Mouse (Mus musculus): ENCODE measurements around the gene Il9.

Il9 gene

DNA sequence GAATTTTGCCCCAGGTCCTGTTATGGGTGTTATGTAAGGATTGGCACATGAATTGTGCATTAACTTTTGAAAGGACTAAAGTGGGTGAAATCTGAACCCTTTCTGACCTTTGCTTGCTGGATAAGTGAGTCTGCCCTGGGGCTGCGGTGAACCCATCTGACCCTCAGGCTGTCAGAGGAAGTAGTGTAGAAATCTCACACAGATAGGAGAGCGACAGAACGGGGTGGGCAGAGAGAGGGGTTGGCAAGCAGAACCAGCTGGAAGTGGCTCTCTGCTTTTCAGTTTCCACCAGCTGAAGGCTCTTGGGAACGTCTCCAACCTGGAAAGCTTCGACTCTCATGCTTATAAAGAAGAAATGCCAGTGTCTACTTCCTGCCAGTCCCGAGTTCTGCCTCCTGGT lies 4.8 kb downstream of the Il9 start:
- ChIA-PET CTCF (interaction anchor here in 3 of 4 experiments (0.8 to 1.3 kb wide), 5 partner anchors 85 to 281 kb away, joined by 3 to 4 read pairs (median 3); no protein-coding TSS in a partner anchor), POLR2A (interaction anchor here in 1 of 4 experiments (0.6 kb wide), 1 partner anchor 1995 kb away, joined by 3 read pairs; no protein-coding TSS in a partner anchor)

GRCm38 (mm10) chr13:56476790-56477189 lies 5.3 kb downstream of the Il9 start:
- CTCF ChIA-PET = interaction anchor here in 3 of 4 experiments (0.8 to 1.3 kb wide), 5 partner anchors 86 to 282 kb away, joined by 3 to 4 read pairs (median 3); no protein-coding TSS in a partner anchor

GRCm38 (mm10) chr13:56475363-56475762 lies 6.7 kb downstream of the Il9 start:
- CTCF ChIA-PET = interaction anchor here (0.6 to 2.1 kb wide), 25 partner anchors 47 to 785 kb away, joined by 3 to 21 read pairs (median 4); partner anchors contain the start of gene Gm45623 (in 1 of the 4)
- POLR2A ChIA-PET = interaction anchor here in 2 of 4 experiments (0.6 to 1.2 kb wide), 3 partner anchors 64 to 271 kb away, joined by 3 to 4 read pairs (median 3); no protein-coding TSS in a partner anchor

More at GRCm38 (mm10) chr13:56476790-56477189, 5.3 kb downstream of the Il9 start:
- POLR2A ChIA-PET = interaction anchor here in 2 of 4 experiments (0.5 to 0.6 kb wide), 2 partner anchors 45 to 1995 kb away, joined by 3 read pairs; partner anchors contain the start of gene Fbxl21 (in 1 of the 2)

DNA sequence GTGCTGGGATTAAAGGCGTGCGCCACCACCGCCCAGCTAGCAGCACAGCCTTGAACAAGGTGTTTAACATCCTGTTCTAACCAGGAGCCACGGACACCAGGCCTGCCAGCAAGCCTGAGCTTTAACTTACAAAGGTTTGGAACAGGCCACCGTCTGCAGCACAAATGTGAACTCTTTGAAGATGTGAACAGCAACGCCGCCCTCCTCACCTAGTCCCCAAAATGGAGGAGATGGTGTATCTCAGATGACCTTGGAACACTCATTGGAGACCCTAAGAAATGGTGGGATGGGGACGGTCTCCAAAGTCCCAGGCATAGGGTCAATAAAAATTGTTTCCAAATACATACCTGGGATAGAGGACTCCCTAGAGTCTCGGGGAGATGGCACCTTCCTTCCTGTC lies 9.4 kb downstream of the Il9 start:
- ChIA-PET CTCF (interaction anchor here in 3 of 4 experiments (0.5 to 3.1 kb wide), 7 partner anchors 29 to 1512 kb away, joined by 3 to 9 read pairs (median 4); no protein-coding TSS in a partner anchor), POLR2A (interaction anchor here in 1 of 4 experiments (1.6 kb wide), 1 partner anchor 49 kb away, joined by 3 read pairs; the partner anchor contains the start of gene Fbxl21)

DNA sequence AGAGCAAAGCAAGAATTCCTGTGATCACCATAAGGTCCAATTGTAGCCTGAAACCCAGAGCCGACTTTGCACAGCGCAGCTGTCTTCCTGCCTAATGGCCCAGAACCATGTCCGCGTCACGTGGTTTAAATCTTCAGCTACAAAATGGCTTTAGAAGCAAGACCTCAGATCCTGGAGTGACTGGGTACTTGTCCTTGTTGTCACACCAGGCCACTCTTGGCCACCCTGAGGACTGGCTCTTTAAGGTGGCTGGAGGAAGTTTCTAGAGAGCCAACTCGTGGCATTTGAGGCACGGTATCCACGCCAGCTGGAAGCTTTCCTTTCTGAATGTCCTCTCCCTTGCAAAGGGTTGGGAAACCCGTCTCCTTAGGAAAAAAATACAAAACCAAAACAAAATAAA lies 10.1 kb downstream of the Il9 start:
- POLR2A ChIA-PET = interaction anchor here in 3 of 4 experiments (0.6 to 1.6 kb wide), 4 partner anchors 14 to 182 kb away, joined by 3 read pairs; partner anchors contain the start of gene Fbxl21 (in 1 of the 3)
- CTCF ChIA-PET = interaction anchor here (0.5 to 3.1 kb wide), 9 partner anchors 29 to 1513 kb away, joined by 3 to 9 read pairs (median 4); no protein-coding TSS in a partner anchor

DNA sequence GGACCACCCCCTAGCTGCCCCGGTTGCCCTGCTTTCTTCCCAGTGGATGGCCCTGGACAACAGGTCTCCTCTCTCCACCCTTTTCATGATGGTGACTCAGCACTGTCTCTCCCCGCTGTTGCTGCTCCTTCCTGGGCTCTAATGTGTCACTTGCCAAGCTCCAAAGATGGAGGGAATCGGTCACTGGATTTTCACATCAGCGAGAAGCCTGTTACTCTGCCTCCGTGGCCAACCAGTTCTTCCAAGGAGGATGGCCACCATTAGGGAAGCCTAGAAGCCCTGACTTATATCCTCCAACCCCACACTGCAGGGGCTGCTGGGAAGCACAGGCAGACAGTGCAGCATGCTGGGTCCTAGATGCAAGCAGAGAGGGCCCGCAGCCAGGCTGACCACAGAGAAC lies 10.8 kb downstream of the Il9 start:
- POLR2A ChIA-PET = interaction anchor here in 3 of 4 experiments (0.6 to 1.1 kb wide), 3 partner anchors 183 to 308 kb away, joined by 3 read pairs; no protein-coding TSS in a partner anchor
- CTCF ChIA-PET = interaction anchor here (0.5 to 3.1 kb wide), 8 partner anchors 42 to 287 kb away, joined by 3 to 9 read pairs (median 4); no protein-coding TSS in a partner anchor

DNA sequence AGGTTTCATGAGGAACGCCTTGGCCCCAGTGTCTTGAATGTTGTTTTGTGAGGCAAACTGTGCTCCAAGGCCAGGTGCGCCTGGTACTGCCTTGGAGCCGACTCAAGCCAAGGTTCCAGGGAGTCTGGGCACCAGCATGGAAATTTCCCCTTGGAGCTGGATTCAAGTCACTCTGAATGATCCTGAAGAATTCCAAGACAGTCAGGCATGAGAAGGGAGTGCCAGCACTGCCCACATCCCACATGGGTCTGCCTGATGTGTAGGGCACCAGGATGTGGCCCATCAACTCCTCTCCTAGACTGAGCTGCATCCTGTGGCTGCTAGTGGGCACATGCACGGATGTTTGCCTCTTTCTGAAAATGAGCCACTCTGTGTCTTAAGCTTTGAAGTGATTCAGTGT lies 13.5 kb downstream of the Il9 start:
- POLR2A ChIA-PET = interaction anchor here in 1 of 4 experiments (0.6 kb wide), 1 partner anchor 767 kb away, joined by 4 read pairs; no protein-coding TSS in a partner anchor
- CTCF ChIA-PET = interaction anchor here in 1 of 4 experiments (0.6 kb wide), 2 partner anchors 15 to 202 kb away, joined by 4 to 5 read pairs; no protein-coding TSS in a partner anchor

DNA sequence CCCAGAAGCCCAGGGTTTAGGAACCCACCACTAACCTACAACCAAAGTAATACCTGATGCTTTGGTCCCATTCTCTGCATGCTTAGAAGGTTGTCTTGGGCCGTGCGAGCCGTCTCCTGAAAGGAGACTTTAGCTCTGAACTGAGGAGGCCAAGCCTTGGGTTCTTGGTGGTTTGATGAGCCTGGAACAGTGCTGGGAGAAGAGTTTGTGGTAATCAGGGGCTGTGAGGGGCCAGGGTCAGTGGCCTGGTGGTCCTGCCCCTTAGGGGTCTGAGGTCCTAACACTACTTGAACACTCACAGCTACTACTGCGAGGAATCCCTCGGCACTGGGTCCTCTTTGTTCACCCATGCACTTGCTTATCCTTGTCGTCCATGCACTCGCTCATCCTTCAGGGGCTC lies 14.3 kb downstream of the Il9 start:
- ChIA-PET CTCF (no interaction called here), POLR2A (no interaction called here)

DNA sequence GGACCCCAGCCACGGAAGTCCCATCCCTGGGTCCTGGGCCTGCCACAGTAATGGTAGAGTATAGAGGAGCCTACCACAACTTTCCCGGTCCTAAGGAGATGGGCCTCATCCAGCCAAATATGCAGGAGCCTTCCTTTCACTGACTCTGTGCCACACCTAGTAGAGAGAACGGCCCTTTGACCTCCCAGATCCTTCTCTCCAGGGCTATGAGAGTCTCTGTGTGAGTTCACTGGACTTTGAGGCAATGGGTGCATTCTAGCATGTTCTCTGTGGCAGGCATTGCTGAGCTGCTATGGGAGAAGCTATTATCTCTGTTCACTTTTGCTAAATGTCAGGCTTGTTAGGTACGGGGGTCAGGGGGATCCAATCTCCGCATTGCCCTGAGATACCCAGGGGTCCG lies 18.3 kb downstream of the Il9 start:
- CTCF ChIA-PET = interaction anchor here in 1 of 4 experiments (0.6 kb wide), 1 partner anchor 607 kb away, joined by 6 read pairs; no protein-coding TSS in a partner anchor
- POLR2A ChIA-PET = interaction anchor here in 1 of 4 experiments (0.6 kb wide), 1 partner anchor 249 kb away, joined by 4 read pairs; no protein-coding TSS in a partner anchor

GRCm38 (mm10) chr13:56463261-56463660 lies 18.8 kb downstream of the Il9 start:
- POLR2A ChIA-PET = no interaction called here
- CTCF ChIA-PET = no interaction called here

DNA sequence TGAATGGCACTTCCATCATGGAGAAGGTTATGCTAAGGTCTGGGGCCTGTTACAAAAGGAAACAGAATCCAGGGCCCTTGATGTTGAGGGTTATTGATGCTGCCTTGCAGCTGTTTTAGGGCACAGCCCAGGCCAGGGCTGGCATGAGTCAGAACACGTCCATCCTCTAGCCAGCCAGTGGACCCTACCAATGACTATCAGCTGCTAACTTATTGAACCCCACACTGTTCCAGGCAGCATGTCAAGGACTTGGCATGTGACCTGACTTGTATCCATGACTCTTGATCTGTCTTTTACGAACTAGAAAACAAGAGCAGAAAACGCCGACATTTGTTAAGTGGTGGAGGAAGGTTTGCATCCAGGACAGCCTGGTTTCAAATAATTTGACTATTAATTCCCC lies 19.3 kb downstream of the Il9 start:
- CTCF ChIA-PET = no interaction called here
- POLR2A ChIA-PET = no interaction called here

DNA sequence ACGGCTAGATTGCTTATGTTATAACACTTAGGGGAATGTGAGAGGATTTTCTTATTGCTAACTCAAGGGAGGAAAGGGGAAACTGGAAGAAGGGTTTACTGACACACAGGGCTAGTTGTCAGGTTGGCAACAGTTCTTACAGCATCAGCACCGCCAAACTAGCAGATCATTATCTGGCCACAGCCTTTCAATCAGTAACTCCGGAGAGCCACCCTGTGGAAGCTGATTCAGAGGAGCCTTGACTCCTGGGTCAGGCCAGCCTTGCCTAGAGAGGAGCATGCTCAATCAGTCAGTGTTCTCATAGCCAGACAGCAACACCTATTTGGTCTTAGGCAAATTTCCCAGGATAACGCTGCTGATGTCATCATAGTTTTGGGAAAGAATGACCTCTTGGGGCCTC lies 20.6 kb downstream of the Il9 start:
- POLR2A ChIA-PET = no interaction called here

DNA sequence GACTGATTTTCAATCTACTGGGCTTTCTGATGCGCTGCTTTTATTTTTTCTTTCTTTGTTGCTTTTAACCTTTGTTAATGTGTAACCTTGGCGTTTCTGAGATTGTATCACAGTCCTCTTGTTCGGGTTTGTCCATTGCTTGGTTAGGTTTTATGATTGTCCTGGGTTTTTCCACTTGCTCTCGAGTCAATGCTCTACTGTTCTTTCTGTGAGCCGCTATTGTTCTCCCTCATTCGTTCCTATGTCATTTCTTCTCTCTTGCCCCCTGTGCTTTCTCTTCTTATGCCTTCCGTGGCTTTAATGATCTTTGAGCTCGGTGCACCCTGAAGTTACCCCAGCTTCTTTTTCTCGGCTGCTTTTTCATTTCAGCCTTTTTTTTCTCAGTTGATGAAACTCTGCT lies 24.0 kb downstream of the Il9 start:
- CTCF ChIA-PET = interaction anchor here in 1 of 4 experiments (1.2 kb wide), 1 partner anchor 25 kb away, joined by 3 read pairs; no protein-coding TSS in a partner anchor
- POLR2A ChIA-PET = interaction anchor here in 1 of 4 experiments (0.6 kb wide), 2 partner anchors 14 to 122 kb away, joined by 3 read pairs; no protein-coding TSS in a partner anchor

More for the DNA sequence above, 20.6 kb downstream of the Il9 start:
- CTCF ChIA-PET = no interaction called here

DNA sequence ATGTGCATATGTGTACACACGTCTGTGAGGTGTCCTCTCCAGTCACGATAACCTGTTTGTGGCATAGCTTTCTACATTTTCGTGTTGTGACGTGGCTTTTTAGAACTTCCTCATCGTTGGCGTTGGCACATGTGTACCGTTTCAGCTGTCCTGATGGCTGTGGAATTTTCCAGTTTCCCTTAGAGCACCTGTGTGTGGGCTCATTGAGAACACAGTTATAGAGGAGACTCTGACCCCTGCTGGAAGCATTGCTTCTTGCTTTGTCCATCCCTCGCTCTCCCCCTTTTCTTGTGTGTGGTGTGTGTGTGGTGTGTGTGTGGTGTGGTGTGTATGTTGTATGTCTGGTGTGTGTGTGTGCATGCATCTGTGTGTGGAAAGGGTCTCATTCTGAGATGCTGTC lies 32.0 kb downstream of the Il9 start:
- POLR2A ChIA-PET = interaction anchor here in 1 of 4 experiments (1.3 kb wide), 1 partner anchor 9 kb away, joined by 3 read pairs; no protein-coding TSS in a partner anchor
- CTCF ChIA-PET = interaction anchor here in 2 of 4 experiments (1.1 to 1.4 kb wide), 2 partner anchors 17 kb away, joined by 4 to 6 read pairs; no protein-coding TSS in a partner anchor

- POLR2A ChIA-PET = interaction anchor here in 1 of 4 experiments (0.5 to 1.3 kb wide), 2 partner anchors 9 to 188 kb away, joined by 3 read pairs; no protein-coding TSS in a partner anchor
- CTCF ChIA-PET = interaction anchor here in 2 of 4 experiments (0.7 to 1.4 kb wide), 5 partner anchors 14 to 170 kb away, joined by 3 to 6 read pairs (median 4); no protein-coding TSS in a partner anchor
Measured at GRCm38 (mm10) chr13:56449239-56450030, 32.6 kb downstream of the Il9 start.

DNA sequence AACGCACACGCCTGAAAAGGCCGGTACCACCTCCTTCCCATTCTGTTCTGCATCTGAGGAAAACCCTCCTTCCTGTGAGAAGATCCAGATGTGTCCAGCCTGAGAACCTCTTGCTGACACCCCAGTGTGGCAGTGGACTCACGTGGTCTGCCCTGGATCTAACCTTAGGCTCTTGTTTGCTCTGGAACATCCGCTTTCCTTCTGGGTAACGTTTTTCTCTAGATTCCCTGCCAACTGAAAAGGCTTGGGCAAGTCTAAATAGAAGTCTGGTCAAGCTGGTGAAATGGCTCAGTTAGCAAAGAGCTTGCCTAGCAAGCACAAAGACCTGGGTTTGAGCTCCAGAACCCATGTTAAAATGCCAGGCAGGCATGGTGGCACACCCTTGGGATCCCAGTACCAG lies 37.0 kb downstream of the Il9 start:
- ChIA-PET CTCF (interaction anchor here in 1 of 4 experiments (0.9 kb wide), 1 partner anchor 11 kb away, joined by 3 read pairs; no protein-coding TSS in a partner anchor), POLR2A (interaction anchor here in 1 of 4 experiments (1.7 kb wide), 1 partner anchor 28 kb away, joined by 4 read pairs; no protein-coding TSS in a partner anchor)

DNA sequence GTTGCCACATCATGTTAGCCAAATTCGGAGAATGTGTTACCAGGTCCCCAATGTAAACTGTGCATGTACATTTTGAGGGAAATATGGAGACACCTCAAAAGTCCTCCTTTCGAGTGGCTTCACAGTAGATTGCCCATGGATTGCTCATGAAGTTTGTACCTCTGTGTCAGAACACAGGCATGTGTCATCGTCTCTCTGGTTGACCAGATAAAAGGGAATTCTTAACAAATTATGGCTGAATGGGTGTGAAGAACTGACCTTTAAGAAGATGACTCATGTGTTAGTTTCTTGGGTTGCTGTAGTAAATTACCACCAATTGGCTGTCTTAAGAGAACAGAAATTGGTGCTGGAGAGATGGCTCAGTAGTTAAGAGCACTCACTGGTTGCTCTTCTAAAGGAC lies 37.9 kb downstream of the Il9 start:
- ChIA-PET CTCF (interaction anchor here in 1 of 4 experiments (0.8 kb wide), 1 partner anchor 11 kb away, joined by 4 read pairs; no protein-coding TSS in a partner anchor), POLR2A (interaction anchor here in 2 of 4 experiments (0.5 to 1.7 kb wide), 5 partner anchors 24 to 183 kb away, joined by 3 to 4 read pairs (median 3); no protein-coding TSS in a partner anchor)

- POLR2A ChIA-PET = interaction anchor here in 2 of 4 experiments (0.5 to 1.7 kb wide), 5 partner anchors 24 to 183 kb away, joined by 3 to 4 read pairs (median 3); no protein-coding TSS in a partner anchor
- CTCF ChIA-PET = interaction anchor here in 2 of 4 experiments (0.6 to 0.9 kb wide), 4 partner anchors 10 to 129 kb away, joined by 3 to 5 read pairs (median 4); no protein-coding TSS in a partner anchor
Measured at GRCm38 (mm10) chr13:56443411-56443810, 38.6 kb downstream of the Il9 start.
